Mouse (Mus musculus) embryo, embryonic 11 days (tissue): ENCODE data around the gene Ogg1.

Experiments
- DNase-seq: peaks from one replicate; pipeline ENCODE4 v3.0.0-alpha.2; 2015

Ogg1 gene

GRCm38 (mm10) chr6:113333137-113333950, 6.6 kb downstream of the Ogg1 start:
- no peak for DNase-seq

- DNase-seq: no peak
Observed at GRCm38 (mm10) chr6:113334216-113334615, 7.4 kb downstream of the Ogg1 start.

GRCm38 (mm10) chr6:113336852-113337620, 10.3 kb downstream of the Ogg1 start:
- no peak for DNase-seq

GRCm38 (mm10) chr6:113341574-113341973, 14.8 kb downstream of the Ogg1 start:
- no peak for DNase-seq

GRCm38 (mm10) chr6:113342297-113342696, 15.5 kb downstream of the Ogg1 start:
- no peak for DNase-seq

- DNase-seq: peak; percentile 82
Observed at GRCm38 (mm10) chr6:113343177-113344092, 16.7 kb downstream of the Ogg1 start, which contains the start of gene Camk1. TSS of gene Camk1 (minus strand) at chr6:113343984.

- no peak for DNase-seq
Observed at GRCm38 (mm10) chr6:113344321-113344720, 17.5 kb downstream of the Ogg1 start.

GRCm38 (mm10) chr6:113346897-113347296, 20.1 kb downstream of the Ogg1 start:
- no peak for DNase-seq

GRCm38 (mm10) chr6:113350538-113350937, 23.8 kb downstream of the Ogg1 start:
- DNase-seq: no peak

- no peak for DNase-seq
Observed at GRCm38 (mm10) chr6:113351161-113351560, 24.4 kb downstream of the Ogg1 start.

GRCm38 (mm10) chr6:113351653-113352052, 24.9 kb downstream of the Ogg1 start:
- DNase-seq: no peak

- DNase-seq: no peak
Observed at GRCm38 (mm10) chr6:113352820-113353219, 26.0 kb downstream of the Ogg1 start.

GRCm38 (mm10) chr6:113353696-113354095, 26.9 kb downstream of the Ogg1 start:
- no peak for DNase-seq

- DNase-seq: no peak
Observed at GRCm38 (mm10) chr6:113361476-113361875, 34.7 kb downstream of the Ogg1 start.

- DNase-seq: no peak
Observed at GRCm38 (mm10) chr6:113362241-113362640, 35.5 kb downstream of the Ogg1 start.

- no peak for DNase-seq
Observed at GRCm38 (mm10) chr6:113364518-113365135, 37.9 kb downstream of the Ogg1 start.

GRCm38 (mm10) chr6:113366639-113367038, 39.9 kb downstream of the Ogg1 start:
- no peak for DNase-seq

- DNase-seq: no peak
Observed at GRCm38 (mm10) chr6:113367574-113367973, 40.8 kb downstream of the Ogg1 start.

- no peak for DNase-seq
Observed at GRCm38 (mm10) chr6:113368124-113368523, 41.4 kb downstream of the Ogg1 start.

GRCm38 (mm10) chr6:113368577-113368976, 41.8 kb downstream of the Ogg1 start:
- no peak for DNase-seq

- DNase-seq: no peak
Observed at GRCm38 (mm10) chr6:113370194-113370929, 43.6 kb downstream of the Ogg1 start.

GRCm38 (mm10) chr6:113373491-113373890, 46.7 kb downstream of the Ogg1 start:
- no peak for DNase-seq
